Mouse (Mus musculus) T-cell, adult 2 months (primary cell): ENCODE results near the gene Ace3.

Experiments used
- DNase-seq: peaks from one replicate; pipeline ENCODE4 v3.0.0; 2022; ENCODE audit warnings: low spot score

The Ace3 gene

DNA sequence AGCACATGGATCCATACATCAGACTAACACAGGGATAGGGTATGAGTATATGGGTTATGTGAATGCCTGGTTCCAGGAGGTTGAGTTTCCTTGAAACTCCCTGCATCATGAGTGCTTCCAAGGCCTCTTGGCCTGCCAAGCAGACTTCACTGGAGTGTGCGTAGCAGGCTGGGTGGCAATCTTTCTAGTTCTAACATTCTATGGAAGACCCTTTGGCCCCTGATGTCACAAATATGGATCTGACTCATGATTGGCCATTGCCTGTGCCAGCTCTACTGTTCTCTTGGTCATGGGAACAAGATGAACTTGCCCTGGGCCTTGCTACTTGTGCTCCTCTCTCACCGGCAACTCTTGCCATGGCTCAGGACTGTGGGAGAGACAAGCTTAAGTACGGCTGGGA is at the start of gene Ace3:
Gene Ace3, plus strand, starts transcription at position 301 of the 400 bp plus-strand sequence.
- DNase-seq, result no peak

GRCm38 (mm10) chr11:105944770-105945672 is 49.5 kb upstream of the Ace3 start:
- no peak for DNase-seq

DNA sequence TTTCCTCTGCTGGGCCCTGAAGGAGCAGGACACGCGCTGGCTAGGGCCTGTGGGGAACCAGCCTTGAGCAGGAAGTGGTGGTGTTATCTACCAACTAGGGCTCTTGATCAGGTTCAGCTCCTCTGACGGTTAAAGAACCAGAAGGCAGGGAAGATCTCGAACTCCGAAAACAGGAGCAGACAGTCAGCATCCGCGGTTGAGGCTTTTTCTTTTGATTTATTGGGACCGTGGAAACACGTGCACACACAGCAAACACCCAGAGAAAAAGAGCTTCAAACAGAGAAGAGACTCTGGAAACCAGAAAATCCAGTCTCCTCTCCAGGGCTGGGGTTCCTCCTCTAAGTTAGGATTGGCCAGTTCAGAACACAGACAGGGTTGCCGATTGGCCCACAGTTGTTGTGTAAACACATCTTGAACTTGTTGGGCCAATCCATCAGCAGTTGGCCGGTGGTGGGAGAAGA is 47.8 kb upstream of the Ace3 start:
- DNase-seq, result peak; percentile 40

- no peak for DNase-seq
Observed at GRCm38 (mm10) chr11:105948255-105948654, 46.2 kb upstream of the Ace3 start.

- DNase-seq, result no peak
Observed at GRCm38 (mm10) chr11:105950519-105950918, 44.0 kb upstream of the Ace3 start.

- DNase-seq, result no peak
Observed at GRCm38 (mm10) chr11:105951601-105952044, 42.9 kb upstream of the Ace3 start.

DNA sequence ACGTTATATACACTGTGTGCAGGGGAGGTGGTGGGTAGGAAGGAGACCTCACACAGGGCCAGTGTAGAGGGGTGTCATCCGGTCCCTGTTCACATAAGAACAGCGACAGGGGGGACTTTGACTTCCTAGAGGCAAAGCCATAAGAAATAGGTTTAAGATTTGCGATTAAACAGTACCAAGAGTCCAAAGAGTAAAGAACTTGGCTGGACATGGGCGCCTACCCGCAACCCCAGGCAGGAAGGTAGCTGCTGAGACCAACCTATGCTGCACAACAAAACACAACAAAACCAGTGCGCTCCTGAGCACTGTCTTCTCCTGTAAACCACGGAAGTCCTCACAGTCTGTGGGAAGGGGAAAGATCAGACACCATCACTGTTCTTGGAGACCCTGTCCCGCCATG is 42.4 kb upstream of the Ace3 start:
- DNase-seq, result no peak

- DNase-seq, result no peak
Observed at GRCm38 (mm10) chr11:105952911-105953386, 41.5 kb upstream of the Ace3 start, which contains the start of gene Cyb561. Cyb561 (minus strand) TSS chr11:105953336.

- DNase-seq, result no peak
Observed at GRCm38 (mm10) chr11:105953402-105953801, 41.1 kb upstream of the Ace3 start.

GRCm38 (mm10) chr11:105955815-105956430 is 38.6 kb upstream of the Ace3 start:
- no peak for DNase-seq

GRCm38 (mm10) chr11:105957501-105957900 is 37.0 kb upstream of the Ace3 start:
- DNase-seq, result no peak

- DNase-seq, result no peak
Observed at GRCm38 (mm10) chr11:105958566-105958965, 35.9 kb upstream of the Ace3 start.

- DNase-seq, result no peak
Observed at GRCm38 (mm10) chr11:105959355-105959754, 35.1 kb upstream of the Ace3 start.

DNA sequence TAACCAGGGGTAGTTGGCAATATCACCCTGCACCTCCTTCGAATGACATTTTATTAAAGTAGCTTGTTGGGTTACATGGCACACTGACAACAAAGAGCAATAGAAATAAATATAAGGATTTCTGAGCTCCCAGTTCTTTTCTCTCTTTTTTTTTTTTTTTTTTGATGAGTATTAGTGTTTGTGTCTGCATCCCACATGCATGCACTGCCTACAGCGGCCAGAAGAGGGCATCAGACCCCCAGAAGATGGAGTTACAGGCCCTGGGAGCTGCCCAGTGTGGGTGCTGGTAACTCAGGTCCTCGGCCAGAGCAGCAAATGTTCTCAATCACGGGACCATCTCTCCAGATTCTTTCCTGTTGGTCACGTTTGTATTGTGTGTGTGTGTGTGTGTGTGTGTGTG is 29.8 kb upstream of the Ace3 start:
- no peak for DNase-seq

GRCm38 (mm10) chr11:105966288-105966687 is 28.2 kb upstream of the Ace3 start:
- no peak for DNase-seq

- DNase-seq, result no peak
Observed at GRCm38 (mm10) chr11:105967741-105968574, 26.5 kb upstream of the Ace3 start, which contains the start of gene Ace. Ace (plus strand) TSS chr11:105967945.

- no peak for DNase-seq
Observed at GRCm38 (mm10) chr11:105968948-105969347, 25.5 kb upstream of the Ace3 start.

DNA sequence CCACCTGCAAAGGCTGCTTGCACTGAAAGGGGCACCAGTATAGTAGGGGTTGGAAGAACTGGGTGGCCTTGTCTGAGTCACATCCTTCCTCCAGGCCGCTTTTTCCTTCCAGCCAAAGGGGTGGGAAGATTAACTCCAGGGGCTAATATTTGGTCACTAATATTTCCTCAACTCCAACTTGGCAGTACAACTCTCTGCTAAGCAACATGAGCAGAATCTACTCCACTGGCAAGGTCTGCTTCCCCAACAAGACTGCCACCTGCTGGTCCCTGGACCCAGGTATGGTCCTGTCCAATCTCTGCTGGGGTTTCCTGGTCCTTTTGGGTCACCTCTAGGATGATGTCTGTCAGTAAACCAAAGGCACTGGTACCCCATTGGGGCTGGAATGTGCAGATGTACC is 25.0 kb upstream of the Ace3 start:
- DNase-seq, result no peak

- no peak for DNase-seq
Observed at GRCm38 (mm10) chr11:105974593-105974992, 19.9 kb upstream of the Ace3 start.

DNA sequence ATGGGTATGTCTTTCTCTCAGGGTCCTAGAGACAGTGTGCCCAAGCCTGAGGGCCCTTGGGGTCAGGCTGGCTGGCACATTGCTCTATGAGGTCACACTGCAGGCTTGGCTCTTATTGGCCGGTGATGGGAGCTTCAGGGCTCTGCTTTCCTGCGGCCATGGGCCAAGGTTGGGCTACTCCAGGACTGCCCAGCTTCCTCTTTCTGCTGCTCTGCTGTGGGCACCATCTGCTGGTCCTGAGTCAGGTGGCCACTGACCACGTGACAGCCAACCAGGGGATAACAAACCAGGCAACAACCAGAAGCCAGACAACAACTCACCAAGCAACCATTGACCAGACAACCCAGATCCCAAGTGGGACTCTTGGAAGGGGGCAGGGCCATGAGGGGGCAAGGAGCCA is 19.4 kb upstream of the Ace3 start:
- DNase-seq, result no peak

GRCm38 (mm10) chr11:105975636-105976035 is 18.8 kb upstream of the Ace3 start:
- DNase-seq, result no peak

- DNase-seq, result no peak
Observed at GRCm38 (mm10) chr11:105978232-105978631, 16.2 kb upstream of the Ace3 start.
